Mouse (Mus musculus): Measurements from ENCODE around the gene Map9.

DNA sequence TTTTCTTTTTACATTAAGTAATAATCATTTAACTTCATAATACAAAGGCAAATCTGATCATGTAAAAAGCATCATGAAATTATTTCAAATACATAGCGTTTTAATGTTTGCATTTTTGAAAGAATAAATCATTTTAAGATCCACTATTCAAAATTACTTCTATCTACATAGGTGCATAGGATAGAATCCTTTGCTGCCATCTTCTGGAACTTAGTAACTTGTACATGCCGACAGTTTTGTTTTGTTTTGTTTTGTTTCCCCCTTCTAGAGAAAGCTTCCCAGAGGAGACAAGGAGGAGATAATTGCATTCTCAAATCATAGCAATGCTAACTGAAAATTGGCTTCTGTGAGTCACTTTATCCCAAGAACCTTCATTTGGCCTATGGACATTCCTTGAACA is 7.5 kb upstream of the Map9 start:
- TF ChIP-seq CTCF (IDR thresholded peaks at IDR 0.05; ENCODE audit: borderline replicate concordance, control insufficient read depth, extremely low read depth, insufficient read depth, low read length, poor library complexity) = no peak
- no peak for TF ChIP-seq POLR2A (IDR thresholded peaks at IDR 0.05; ENCODE audit: control insufficient read depth, extremely low read depth, insufficient read depth, low read length, poor library complexity)

All from thymus, adult 2 months (tissue).